Mouse (Mus musculus) ES-E14 (cell line): Measurements from ENCODE around the gene Glt6d1.

ENCODE experiments used
- HCFC1 ChIP-seq: IDR thresholded peaks from 2 replicates; pipeline ENCODE4 v1.6.1; 2012; ENCODE audit warnings: low read length, inconsistent platforms, borderline replicate concordance; ENCODE audit not compliant: insufficient read depth
- MAFK ChIP-seq: IDR thresholded peaks from 2 replicates; pipeline ENCODE4 v1.6.1; 2014; ENCODE audit warnings: mild to moderate bottlenecking, low read depth, low read length, inconsistent platforms; ENCODE audit not compliant: insufficient read depth
- ZC3H11A ChIP-seq: IDR thresholded peaks from 2 replicates; pipeline ENCODE4 v1.6.1; 2012; ENCODE audit warnings: low read depth, mild to moderate bottlenecking, inconsistent platforms, low read length, borderline replicate concordance

DNA sequence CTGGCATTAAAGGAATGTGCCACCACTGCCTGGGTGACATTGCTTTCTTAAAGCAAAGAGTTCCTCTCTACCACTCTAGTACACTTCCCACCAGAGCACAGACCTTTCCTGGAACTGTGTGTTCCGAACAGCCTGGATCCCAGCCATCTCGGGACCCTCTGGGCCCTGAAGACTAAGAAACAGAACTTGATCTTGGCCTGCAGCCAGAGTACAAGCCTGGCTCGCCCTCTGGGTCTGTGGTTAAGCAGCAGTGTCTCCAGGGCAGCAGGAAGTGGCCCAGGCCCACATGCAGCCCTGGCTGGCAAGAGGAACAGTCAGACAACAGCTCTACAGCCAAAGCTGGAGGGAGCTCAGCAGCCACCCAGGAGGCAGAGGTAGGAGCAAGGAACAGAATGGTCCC, 37.0 kb upstream of the Glt6d1 start:
- TF ChIP-seq ZC3H11A (no peak), MAFK (no peak), HCFC1 (no peak)
